8 mouse cellular contexts compared by ENCODE assay signal in genomic region chr10:17522026-17522541, GRCm38 (mm10).
DNase-seq lines count a peak whose midpoint lies in the region; ATAC-seq lines count a peak whose summit lies in the region.

No protein-coding gene starts in this region.

- DNase-seq in right cerebral cortex, postnatal 4 days: peak; percentile 12
- no peak for DNase-seq in right cerebral cortex, postnatal 14 days
- peak; percentile 56 for DNase-seq in cerebellum, adult 9-11 months
- peak; percentile 57 for DNase-seq in heart, adult 8-10 months (ENCODE audit: low spot score)
- peak; percentile 81 for DNase-seq in large intestine, adult 2 months (ENCODE audit: low read depth, low spot score)
- no peak for DNase-seq in thymus, adult 18-20 months
- DNase-seq in right cerebral cortex, postnatal 25 days: no peak

- 8% methylated on average over 5 of the region's 5 CpGs for WGBS in large intestine, adult 2 months

- ATAC-seq in megakaryocyte, adult 5-6 weeks (ENCODE audit: poor library complexity, severe bottlenecking): peak; percentile 80

Comparison
In these comparisons a context has a peak if more than half of its experiments do, and no peak if none do; other contexts are left out.
1. DNase-seq: peak in right cerebral cortex, postnatal 4 days (single experiment), cerebellum, adult 9-11 months (single experiment), heart, adult 8-10 months (single experiment) and large intestine, adult 2 months (single experiment); none in right cerebral cortex, postnatal 14 days (single experiment), thymus, adult 18-20 months (0 of 2) and right cerebral cortex, postnatal 25 days (single experiment).